Mouse (Mus musculus): ENCODE data around the gene Gm20897.
"Not testable (repeated sequence)": the region's sequence is repeated elsewhere in the genome, so short reads cannot be mapped to it uniquely, and the experiment has no call there.

Gm20897 gene

DNA sequence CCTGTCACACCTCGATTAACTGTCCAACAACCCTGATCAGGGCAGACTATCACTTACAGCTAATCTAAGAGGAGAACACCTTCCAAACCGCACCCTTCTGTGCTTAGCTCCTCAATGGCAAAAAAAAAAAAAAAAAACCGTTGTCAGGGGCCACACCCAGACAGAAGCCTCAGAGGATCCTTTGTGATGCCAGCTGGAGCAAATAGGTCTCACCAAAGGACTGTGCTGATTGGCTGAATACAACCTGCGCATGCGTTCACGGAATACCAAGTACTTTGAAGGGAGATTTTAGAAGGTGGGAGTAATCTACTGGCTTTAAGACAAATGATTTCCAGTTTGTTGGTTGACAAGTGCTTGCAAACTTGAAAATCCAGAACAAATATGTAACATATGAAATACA is at the start of gene Gm20897:
Gene Gm20897, minus strand, starts transcription at position 101 of the 400 bp plus-strand sequence.
- not testable (repeated sequence) for DNase-seq (ENCODE audit: low spot score in 2 of 2)

All from frontal cortex, postnatal 36 days (tissue).